Mouse (Mus musculus) myocyte (in vitro differentiated cells): ENCODE data around the gene Mrps5.

Source experiments
- CEBPB ChIP-seq: IDR thresholded peaks from 2 replicates; pipeline ENCODE4 v1.6.1; 2011; ENCODE audit warnings: mild to moderate bottlenecking, moderate library complexity; ENCODE audit not compliant: poor library complexity, insufficient read depth, severe bottlenecking
- E2F4 ChIP-seq: IDR thresholded peaks from one replicate; pipeline ENCODE4 v1.6.1; 2011; ENCODE audit warnings: mild to moderate bottlenecking, control low read depth, moderate library complexity; ENCODE audit not compliant: insufficient read depth
- MAX ChIP-seq: IDR thresholded peaks from one replicate; pipeline ENCODE4 v1.6.1; 2011; ENCODE audit warnings: low read depth, mild to moderate bottlenecking, control low read depth
- MYOD1 ChIP-seq, 3 experiments: IDR thresholded peaks; one replicate each; pipeline ENCODE4 v1.6.1; 2011; ENCODE audit warnings: control low read depth in 2 of 3, low read depth in 2 of 3, mild to moderate bottlenecking in 2 of 3, moderate library complexity in 1 of 3; ENCODE audit not compliant: insufficient read length in 2 of 3, control insufficient read depth in 1 of 3
- MYOG ChIP-seq, 3 experiments: IDR thresholded peaks; one replicate each; pipeline ENCODE4 v1.6.1; 2011; ENCODE audit warnings: control low read depth in 2 of 3, low read depth in 2 of 3, mild to moderate bottlenecking in 2 of 3; ENCODE audit not compliant: insufficient read length in 2 of 3, control insufficient read depth in 1 of 3, insufficient read depth in 1 of 3
- POLR2A ChIP-seq: IDR thresholded peaks from one replicate; pipeline ENCODE4 v1.6.1; 2011; ENCODE audit warnings: low read depth, mild to moderate bottlenecking, control low read depth, moderate library complexity; ENCODE audit not compliant: insufficient read length
- POLR2AphosphoS2 ChIP-seq: IDR thresholded peaks from one replicate; pipeline ENCODE4 v1.6.1; 2011; ENCODE audit warnings: low read depth, control low read depth; ENCODE audit not compliant: insufficient read length
- REST ChIP-seq: IDR thresholded peaks from one replicate; pipeline ENCODE4 v1.6.1; 2011; ENCODE audit warnings: mild to moderate bottlenecking, control low read depth, moderate library complexity; ENCODE audit not compliant: insufficient read depth, insufficient read length
- TCF12 ChIP-seq: IDR thresholded peaks from one replicate; pipeline ENCODE4 v1.6.1; 2011; ENCODE audit warnings: mild to moderate bottlenecking, control low read depth; ENCODE audit not compliant: poor library complexity, insufficient read depth, severe bottlenecking
- USF1 ChIP-seq: IDR thresholded peaks from one replicate; pipeline ENCODE4 v1.6.1; 2011; ENCODE audit warnings: low read depth, mild to moderate bottlenecking, control low read depth, moderate library complexity

DNA sequence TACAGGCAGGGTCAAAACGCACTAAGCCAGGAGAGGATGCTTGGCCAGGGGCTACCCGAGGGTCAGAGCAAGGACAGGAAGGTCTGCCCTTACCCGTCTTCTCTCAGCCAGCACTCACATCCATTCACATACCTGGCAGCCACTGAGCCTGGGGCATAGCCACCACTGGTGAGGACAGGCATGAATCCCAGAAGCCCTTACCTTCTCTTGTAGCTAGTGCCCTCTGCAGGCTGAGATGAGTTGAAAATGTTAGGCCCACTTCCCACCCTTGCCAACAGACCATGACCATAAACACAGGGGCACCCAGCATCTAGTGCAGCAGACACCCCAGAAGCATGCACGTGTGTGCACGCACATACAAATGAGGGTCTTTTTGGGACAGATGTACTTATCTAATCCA is 35.9 kb upstream of the Mrps5 start:
- no peak for TF ChIP-seq POLR2A
- TF ChIP-seq MYOG (IDR thresholded peaks at IDR 0.05; ENCODE audit: control insufficient read depth in 1 of 3, insufficient read depth in 1 of 3, insufficient read length in 2 of 3, low read depth in 2 of 3), result no peak
- TF ChIP-seq MAX, result no peak
- no peak for TF ChIP-seq USF1
- TF ChIP-seq POLR2AphosphoS2, result no peak
- no peak for TF ChIP-seq TCF12
- no peak for TF ChIP-seq E2F4
- TF ChIP-seq MYOD1 (IDR thresholded peaks at IDR 0.05; ENCODE audit: control insufficient read depth in 1 of 3, insufficient read length in 2 of 3, low read depth in 2 of 3), result no peak
- TF ChIP-seq CEBPB, result no peak
- TF ChIP-seq REST, result no peak
